Mouse (Mus musculus): ENCODE measurements around the gene Sstr4. TPM values are rescaled to one million over a fixed set of nuclear protein-coding genes. Genes with fewer than 3 reads are reported as not detected.

The Sstr4 gene
- polyA plus RNA-seq, 1 experiment from 2014 or later, result 1.0 TPM

DNA sequence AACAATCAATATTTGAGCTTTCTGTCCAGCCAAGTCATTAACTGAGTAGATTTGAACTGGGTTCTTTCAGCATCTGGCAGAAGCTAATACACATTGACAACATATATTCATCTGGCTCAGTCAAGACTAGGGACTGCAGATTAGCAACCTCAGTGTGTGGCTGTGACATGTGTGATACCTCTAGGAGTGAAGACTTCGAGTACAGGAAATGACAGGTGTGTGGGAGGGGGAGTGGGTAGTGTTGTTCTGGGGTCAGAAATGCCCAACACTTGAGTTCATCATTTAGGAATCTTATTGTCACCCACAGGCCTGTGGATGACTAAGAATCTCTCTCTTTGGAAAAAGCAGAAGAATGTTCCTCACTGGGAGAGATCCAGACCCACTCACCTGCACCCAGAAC is 26.0 kb downstream of the Sstr4 start:
- Histone ChIP-seq H3K4me2 (replicated peaks) (no peak overlapping the region), H3K4me3 (no peak overlapping the region), H3K36me3 (no peaks in the 10 kb centered on the region), H3K4me1 (no peaks in the 10 kb centered on the region), H3K27me3 (replicated peaks) (no peaks in the 10 kb centered on the region), H3K27ac (no peak overlapping the region), H3K9ac (no peak overlapping the region), H3K9me3 (no peaks in the 10 kb centered on the region)
- no peak for ATAC-seq (ENCODE audit: low FRiP score, low read depth)
- WGBS, result 66% methylated on average over 1 of the region's 1 CpGs

- no peaks in the 10 kb centered on the region for H3K27me3 ChIP-seq (replicated peaks)
- no peaks in the 10 kb centered on the region for H3K9me3 ChIP-seq
- WGBS, result 74% methylated on average over 1 of the region's 1 CpGs
- no peak for ATAC-seq (ENCODE audit: low FRiP score, low read depth)
- no peak overlapping the region for H3K4me2 ChIP-seq (replicated peaks)
- no peaks in the 10 kb centered on the region for H3K36me3 ChIP-seq
- no peak overlapping the region for H3K9ac ChIP-seq
- no peak overlapping the region for H3K4me3 ChIP-seq
- H3K4me1 ChIP-seq, result no peaks in the 10 kb centered on the region
- no peak overlapping the region for H3K27ac ChIP-seq
These were observed 26.6 kb downstream of the Sstr4 start for GRCm38 (mm10) chr2:148421706-148422105.

GRCm38 (mm10) chr2:148425709-148426382 is 30.7 kb downstream of the Sstr4 start:
- no peak for ATAC-seq (ENCODE audit: low FRiP score, low read depth)
- WGBS, result 81% methylated on average over 5 of the region's 5 CpGs
- no peaks in the 10 kb centered on the region for H3K4me1 ChIP-seq

GRCm38 (mm10) chr2:148427553-148427952 is 32.4 kb downstream of the Sstr4 start:
- H3K9ac ChIP-seq, result no peak overlapping the region
- H3K9me3 ChIP-seq, result no peaks in the 10 kb centered on the region
- WGBS, result 89% methylated on average over 3 of the region's 3 CpGs
- no peak overlapping the region for H3K4me2 ChIP-seq (replicated peaks)
- no peaks in the 10 kb centered on the region for H3K27me3 ChIP-seq (replicated peaks)
- no peak overlapping the region for H3K27ac ChIP-seq
- no peak for ATAC-seq (ENCODE audit: low FRiP score, low read depth)
- H3K4me1 ChIP-seq, result no peaks in the 10 kb centered on the region
- H3K36me3 ChIP-seq, result no peaks in the 10 kb centered on the region
- no peak overlapping the region for H3K4me3 ChIP-seq

More at GRCm38 (mm10) chr2:148425709-148426382, 30.7 kb downstream of the Sstr4 start:
- no peak overlapping the region for H3K4me2 ChIP-seq (replicated peaks)
- no peaks in the 10 kb centered on the region for H3K27me3 ChIP-seq (replicated peaks)
- H3K9me3 ChIP-seq, result no peaks in the 10 kb centered on the region
- no peak overlapping the region for H3K9ac ChIP-seq
- H3K4me3 ChIP-seq, result no peak overlapping the region
- H3K36me3 ChIP-seq, result no peaks in the 10 kb centered on the region
- no peak overlapping the region for H3K27ac ChIP-seq

- Histone ChIP-seq H3K4me1 (no peaks in the 10 kb centered on the region), H3K4me3 (no peak overlapping the region), H3K4me2 (replicated peaks) (no peak overlapping the region), H3K9ac (no peak overlapping the region), H3K27me3 (replicated peaks) (no peaks in the 10 kb centered on the region), H3K36me3 (no peaks in the 10 kb centered on the region), H3K27ac (no peak overlapping the region), H3K9me3 (no peaks in the 10 kb centered on the region)
- ATAC-seq (ENCODE audit: low FRiP score, low read depth), result no peak
- 87% methylated on average over 3 of the region's 3 CpGs for WGBS
These were observed 33.4 kb downstream of the Sstr4 start for GRCm38 (mm10) chr2:148428523-148428922.

DNA sequence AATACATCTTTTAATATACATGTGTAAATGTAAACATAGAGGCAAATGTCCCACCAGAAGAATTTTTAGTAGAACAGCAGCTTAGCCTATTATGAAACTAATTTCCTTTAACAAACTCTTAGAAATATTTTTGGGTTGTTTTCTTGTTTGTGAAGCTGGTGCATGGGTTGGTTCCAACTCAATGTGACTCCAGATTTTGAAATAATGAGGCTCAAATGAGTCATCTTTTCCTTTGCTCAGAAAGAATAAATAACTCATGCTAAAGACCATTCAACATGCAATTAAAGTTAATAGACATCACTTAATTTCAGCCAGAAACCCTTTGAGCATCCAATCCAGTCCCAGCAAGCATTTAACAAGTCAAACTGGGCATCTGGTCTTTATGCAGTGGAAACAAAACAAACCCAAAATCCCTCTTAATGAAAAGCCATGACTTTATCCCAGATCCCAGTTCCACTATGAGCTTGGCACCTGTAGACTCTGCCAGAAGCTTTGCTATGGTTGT is 33.9 kb downstream of the Sstr4 start:
- H3K36me3 ChIP-seq, result no peaks in the 10 kb centered on the region
- H3K4me1 ChIP-seq, result no peaks in the 10 kb centered on the region
- no peak overlapping the region for H3K4me2 ChIP-seq (replicated peaks)
- H3K27ac ChIP-seq, result no peak overlapping the region
- no peak for ATAC-seq (ENCODE audit: low FRiP score, low read depth)
- no peak overlapping the region for H3K9ac ChIP-seq
- H3K4me3 ChIP-seq, result no peak overlapping the region
- no peaks in the 10 kb centered on the region for H3K9me3 ChIP-seq
- H3K27me3 ChIP-seq (replicated peaks), result no peaks in the 10 kb centered on the region

DNA sequence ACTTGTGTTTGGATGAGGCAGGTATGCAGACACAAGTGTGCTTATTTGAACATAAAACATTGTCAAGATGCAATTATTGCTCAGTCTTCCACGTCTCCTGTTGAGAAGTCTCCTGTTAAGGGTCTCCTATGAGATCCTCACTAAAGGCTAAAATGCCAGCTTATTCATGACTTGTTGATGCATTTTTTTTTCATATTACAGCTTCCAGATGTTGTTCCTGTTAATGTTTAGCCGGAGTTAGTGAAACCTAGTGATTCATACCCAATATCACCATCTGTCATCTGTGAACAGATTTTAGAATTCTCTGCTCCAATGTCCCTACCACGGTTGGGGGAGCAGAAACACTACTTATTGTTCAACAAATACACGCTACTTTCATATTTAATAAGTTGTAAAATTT is 35.8 kb downstream of the Sstr4 start:
- H3K9me3 ChIP-seq, result no peaks in the 10 kb centered on the region
- H3K4me2 ChIP-seq (replicated peaks), result no peak overlapping the region
- H3K27me3 ChIP-seq (replicated peaks), result no peaks in the 10 kb centered on the region
- no peak overlapping the region for H3K9ac ChIP-seq
- H3K4me1 ChIP-seq, result no peaks in the 10 kb centered on the region
- no peak for ATAC-seq (ENCODE audit: low FRiP score, low read depth)
- H3K27ac ChIP-seq, result no peak overlapping the region
- no peaks in the 10 kb centered on the region for H3K36me3 ChIP-seq
- no peak overlapping the region for H3K4me3 ChIP-seq
- WGBS, result 81% methylated on average over 4 of the region's 4 CpGs

DNA sequence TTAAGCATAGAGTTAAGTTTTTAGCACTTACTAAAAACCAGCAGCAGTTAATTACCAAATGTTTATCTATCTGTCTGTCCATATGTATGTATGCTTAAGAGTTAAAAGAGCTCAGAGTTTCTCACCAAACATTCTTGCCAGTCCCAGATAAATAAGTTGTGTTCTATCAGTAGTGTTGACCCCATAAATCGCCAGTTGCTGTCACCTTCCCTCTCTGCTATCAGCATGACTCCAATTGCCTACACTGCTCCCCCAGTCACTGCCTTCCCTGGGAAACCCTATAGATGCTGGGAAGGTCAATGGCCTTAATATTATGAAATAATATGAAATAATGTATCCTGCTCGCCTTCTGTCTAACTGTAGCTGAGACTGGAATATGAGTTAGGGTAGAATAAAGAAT is 37.2 kb downstream of the Sstr4 start:
- no peaks in the 10 kb centered on the region for H3K9me3 ChIP-seq
- H3K27ac ChIP-seq, result no peak overlapping the region
- H3K36me3 ChIP-seq, result no peaks in the 10 kb centered on the region
- no peaks in the 10 kb centered on the region for H3K4me1 ChIP-seq
- no peak for ATAC-seq (ENCODE audit: low FRiP score, low read depth)
- H3K4me2 ChIP-seq (replicated peaks), result no peak overlapping the region
- H3K9ac ChIP-seq, result no peak overlapping the region
- no peaks in the 10 kb centered on the region for H3K27me3 ChIP-seq (replicated peaks)
- H3K4me3 ChIP-seq, result no peak overlapping the region
- WGBS, result 62% methylated on average over 2 of the region's 2 CpGs

- H3K4me2 ChIP-seq (replicated peaks), result no peak overlapping the region
- H3K4me1 ChIP-seq, result no peaks in the 10 kb centered on the region
- H3K4me3 ChIP-seq, result no peak overlapping the region
- no peaks in the 10 kb centered on the region for H3K27me3 ChIP-seq (replicated peaks)
- no peaks in the 10 kb centered on the region for H3K9me3 ChIP-seq
- ATAC-seq (ENCODE audit: low FRiP score, low read depth), result no peak
- H3K9ac ChIP-seq, result no peak overlapping the region
- no peak overlapping the region for H3K27ac ChIP-seq
- 68% methylated on average over 3 of the region's 3 CpGs for WGBS
- H3K36me3 ChIP-seq, result no peaks in the 10 kb centered on the region
These were observed 41.1 kb downstream of the Sstr4 start for GRCm38 (mm10) chr2:148436285-148436684.

- H3K4me2 ChIP-seq (replicated peaks), result no peak overlapping the region
- ATAC-seq (ENCODE audit: low FRiP score, low read depth), result no peak
- no peaks in the 10 kb centered on the region for H3K27me3 ChIP-seq (replicated peaks)
- no peak overlapping the region for H3K9ac ChIP-seq
- no peak overlapping the region for H3K4me3 ChIP-seq
- 75% methylated on average over 3 of the region's 3 CpGs for WGBS
- no peak overlapping the region for H3K27ac ChIP-seq
- H3K36me3 ChIP-seq, result no peaks in the 10 kb centered on the region
- no peaks in the 10 kb centered on the region for H3K4me1 ChIP-seq
- no peaks in the 10 kb centered on the region for H3K9me3 ChIP-seq
These were observed 44.6 kb downstream of the Sstr4 start for GRCm38 (mm10) chr2:148439691-148440276.

- ATAC-seq (ENCODE audit: low FRiP score, low read depth), result no peak
- H3K36me3 ChIP-seq, result no peaks in the 10 kb centered on the region
- H3K9ac ChIP-seq, result no peak overlapping the region
- no peaks in the 10 kb centered on the region for H3K4me1 ChIP-seq
- H3K27ac ChIP-seq, result no peak overlapping the region
- H3K9me3 ChIP-seq, result no peaks in the 10 kb centered on the region
- H3K27me3 ChIP-seq (replicated peaks), result no peaks in the 10 kb centered on the region
- WGBS, result 89% methylated on average over 10 of the region's 10 CpGs
- H3K4me3 ChIP-seq, result no peak overlapping the region
- H3K4me2 ChIP-seq (replicated peaks), result no peak overlapping the region
These were observed 46.3 kb downstream of the Sstr4 start for GRCm38 (mm10) chr2:148441421-148441820.

GRCm38 (mm10) chr2:148442172-148442571 is 47.0 kb downstream of the Sstr4 start:
- Histone ChIP-seq H3K4me3 (0 out of 2 replicates have a peak overlapping the region, but pooled peaks have one; percentile 1), H3K4me2 (replicated peaks) (no peak overlapping the region), H3K4me1 (no peaks in the 10 kb centered on the region), H3K27ac (no peak overlapping the region), H3K9me3 (no peaks in the 10 kb centered on the region), H3K36me3 (no peaks in the 10 kb centered on the region), H3K27me3 (replicated peaks) (no peaks in the 10 kb centered on the region), H3K9ac (no peak overlapping the region)
- WGBS, result 75% methylated on average over 4 of the region's 4 CpGs
- ATAC-seq (ENCODE audit: low FRiP score, low read depth), result no peak

DNA sequence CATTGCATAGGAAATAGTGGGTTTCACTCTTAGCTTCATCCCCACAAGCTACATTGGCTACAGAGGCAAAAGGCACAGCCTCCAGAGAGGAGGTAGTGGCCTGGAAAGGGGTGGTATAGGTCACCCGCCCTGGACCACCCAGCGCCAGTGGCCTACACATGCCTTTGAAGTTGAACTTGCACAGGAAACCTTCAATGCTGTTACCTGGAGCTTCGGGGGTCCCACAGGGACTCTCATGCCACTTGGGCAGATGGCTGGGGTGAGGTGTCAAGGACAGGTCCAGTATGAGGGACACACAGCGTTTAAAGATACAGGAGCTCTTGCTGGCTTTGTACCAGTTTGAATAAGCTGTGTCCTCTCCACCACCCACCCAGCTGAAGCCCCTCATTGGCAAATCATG is 47.6 kb downstream of the Sstr4 start:
- Histone ChIP-seq H3K9ac (no peak overlapping the region), H3K4me3 (no peak overlapping the region), H3K4me2 (replicated peaks) (no peak overlapping the region), H3K36me3 (no peaks in the 10 kb centered on the region), H3K4me1 (no peaks in the 10 kb centered on the region), H3K9me3 (no peaks in the 10 kb centered on the region), H3K27me3 (replicated peaks) (no peaks in the 10 kb centered on the region), H3K27ac (no peak overlapping the region)
- no peak for ATAC-seq (ENCODE audit: low FRiP score, low read depth)
- WGBS, result 84% methylated on average over 4 of the region's 4 CpGs
